Mouse (Mus musculus) CD8-positive naive resting alpha-beta T cell, adult 2 months (primary cell): ENCODE data around the gene Dmap1.

Experiments
- DNase-seq, 2 experiments: peaks; one replicate each; pipeline ENCODE4 v3.0.0; 2022; ENCODE audit warnings: low read depth in 2 of 2, low spot score in 2 of 2

The Dmap1 gene

DNA sequence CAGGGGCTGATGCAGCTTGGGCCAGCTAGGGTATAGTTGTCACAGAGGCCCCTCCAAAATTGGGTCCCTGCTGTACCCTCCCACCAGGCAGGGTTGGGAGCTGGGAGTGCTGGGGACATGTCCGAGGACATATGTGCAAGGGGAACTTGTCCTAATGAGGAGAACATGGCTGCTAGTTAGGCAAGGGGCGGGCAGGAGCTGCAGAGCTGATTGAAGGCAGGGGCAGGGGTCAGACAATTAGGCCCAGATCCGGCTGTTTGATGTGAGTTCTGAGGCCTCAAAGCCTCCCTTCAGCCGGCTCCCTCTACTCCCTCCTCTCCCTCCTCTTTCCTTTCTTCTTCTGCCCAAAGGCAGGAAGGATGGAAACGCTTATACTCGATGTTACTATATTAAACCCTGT is 25.1 kb downstream of the Dmap1 start:
- DNase-seq = no peak

DNA sequence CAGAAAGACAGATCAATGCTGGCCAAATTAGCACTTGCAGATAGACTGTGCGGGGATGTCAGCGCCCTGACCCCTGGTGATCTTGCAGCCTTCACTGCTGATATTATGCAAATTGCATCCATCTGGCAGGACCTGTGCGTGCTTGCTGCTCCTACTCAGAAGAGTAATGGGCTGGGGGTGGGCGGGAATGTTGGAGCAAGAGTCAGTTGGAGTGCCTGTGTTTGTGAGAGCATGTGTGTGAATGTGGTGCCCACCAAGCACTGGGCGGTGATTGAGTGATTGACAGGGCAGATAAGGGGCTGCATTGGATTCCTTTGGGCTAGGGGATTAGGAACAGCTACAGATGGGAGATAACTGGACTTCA is 26.6 kb downstream of the Dmap1 start:
- no peak for DNase-seq

DNA sequence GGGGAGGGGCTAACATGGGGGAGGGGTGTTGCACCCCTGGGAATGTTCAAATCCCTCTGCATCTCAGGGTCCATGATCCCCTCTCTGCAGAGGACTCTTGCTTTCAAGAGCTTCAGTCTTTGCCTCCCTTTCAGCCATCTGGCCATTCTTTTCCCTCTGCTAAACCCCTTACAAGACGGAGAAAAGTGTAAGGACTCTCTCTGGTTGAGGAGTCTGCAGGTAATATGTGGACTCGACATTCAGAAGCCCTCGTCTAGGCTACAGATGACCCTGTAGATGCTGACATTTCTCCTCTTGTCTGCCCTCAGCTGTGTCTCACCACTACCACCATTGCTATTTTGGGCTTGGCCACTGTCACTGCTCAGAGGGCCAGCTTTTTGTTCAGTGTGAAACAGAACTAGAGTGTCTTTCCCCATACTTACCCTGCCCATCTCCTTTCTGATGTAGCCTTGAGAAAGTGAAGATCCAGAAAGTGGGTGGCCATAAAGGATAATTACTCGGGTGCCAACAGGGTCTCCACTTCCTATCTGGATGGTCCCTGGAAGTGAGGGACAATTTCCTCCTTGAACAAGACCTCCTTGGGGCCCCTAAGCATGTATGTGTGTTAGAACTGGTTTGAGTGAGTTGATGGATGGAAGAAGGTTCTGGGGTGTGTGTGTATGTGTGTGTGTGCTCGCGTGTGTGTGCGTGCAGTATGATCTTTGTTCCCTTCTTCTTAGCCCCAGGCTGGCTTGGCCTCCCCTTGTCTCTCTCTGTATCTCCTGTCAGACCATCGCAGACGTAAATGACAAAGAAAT is 27.2 kb downstream of the Dmap1 start:
- DNase-seq = no peak

DNA sequence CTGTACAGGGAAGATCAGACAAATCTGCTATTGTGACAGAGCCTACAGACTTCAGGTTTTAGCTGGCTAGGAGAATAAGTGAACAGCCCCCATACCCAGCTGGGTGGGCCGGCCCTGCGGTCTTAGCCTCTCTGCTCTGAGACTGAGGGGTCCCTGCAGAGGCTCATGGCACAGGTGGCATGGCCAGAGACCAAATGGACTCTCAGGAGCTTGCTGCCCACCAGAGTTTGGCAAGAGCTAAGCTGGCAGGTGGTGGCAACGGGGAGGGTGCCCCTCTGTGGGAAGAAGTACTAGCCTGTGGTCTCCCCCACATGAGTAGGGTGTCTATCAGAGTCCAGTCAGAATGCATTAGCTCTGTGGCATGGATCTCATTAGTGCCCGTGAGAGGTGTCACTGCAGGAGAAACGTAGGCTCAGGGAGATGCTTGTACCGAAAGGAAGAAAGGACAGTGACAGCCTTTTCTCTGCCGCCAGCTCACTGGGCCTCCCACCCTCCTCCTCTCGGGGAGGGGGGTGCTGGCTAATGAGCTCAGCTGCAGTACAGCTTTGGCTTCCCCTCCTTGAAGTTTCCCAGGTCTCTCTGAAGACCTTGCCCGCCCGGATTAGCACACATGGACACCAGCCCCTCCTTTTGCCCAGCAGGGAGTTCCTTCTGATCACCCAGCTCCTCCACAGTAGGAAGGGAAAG is 27.9 kb downstream of the Dmap1 start:
- DNase-seq = no peak

DNA sequence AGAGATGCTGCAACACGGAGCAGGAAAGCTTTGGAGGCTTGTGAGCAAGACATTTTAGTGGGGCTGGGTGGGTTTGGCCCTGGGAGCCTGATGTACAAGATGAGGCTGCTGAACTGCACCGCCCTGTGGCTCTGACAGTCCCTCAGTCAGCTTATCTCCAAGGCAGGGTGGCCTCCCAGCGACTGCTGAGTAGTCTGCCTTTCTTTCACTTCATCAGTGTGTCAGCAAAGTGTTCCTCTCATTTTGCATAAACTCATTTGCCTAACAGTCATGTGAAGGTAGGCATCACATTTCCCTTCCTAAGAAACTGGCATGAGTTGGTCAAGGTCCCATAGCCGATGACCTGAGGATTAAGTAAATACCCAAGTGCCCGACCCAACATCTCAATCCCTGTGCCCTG is 29.3 kb downstream of the Dmap1 start:
- DNase-seq = no peak

DNA sequence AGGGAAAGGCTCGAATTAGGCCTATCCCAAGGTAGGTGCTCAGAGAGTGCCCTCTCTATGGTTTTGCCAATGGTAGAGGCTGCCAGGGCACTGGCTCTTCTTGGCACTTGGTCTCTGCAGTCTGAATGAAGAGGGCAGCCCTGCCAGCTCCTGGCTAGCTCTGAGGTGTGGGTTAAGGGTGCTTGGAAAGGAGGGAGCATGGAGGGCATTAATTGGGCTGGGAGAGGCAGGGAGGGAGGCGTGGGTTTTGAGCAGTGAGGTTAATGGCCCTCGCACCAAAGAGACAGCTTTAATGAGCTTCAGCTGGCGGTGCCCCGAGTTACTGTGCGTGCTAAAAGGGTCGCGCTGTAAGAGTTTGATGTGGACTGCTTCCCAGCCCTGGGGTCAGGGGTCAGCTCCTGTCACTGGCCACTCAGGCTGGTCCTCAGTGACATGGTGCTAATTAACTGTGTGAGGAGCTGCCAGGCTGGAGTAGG is 30.4 kb downstream of the Dmap1 start:
- no peak for DNase-seq

DNA sequence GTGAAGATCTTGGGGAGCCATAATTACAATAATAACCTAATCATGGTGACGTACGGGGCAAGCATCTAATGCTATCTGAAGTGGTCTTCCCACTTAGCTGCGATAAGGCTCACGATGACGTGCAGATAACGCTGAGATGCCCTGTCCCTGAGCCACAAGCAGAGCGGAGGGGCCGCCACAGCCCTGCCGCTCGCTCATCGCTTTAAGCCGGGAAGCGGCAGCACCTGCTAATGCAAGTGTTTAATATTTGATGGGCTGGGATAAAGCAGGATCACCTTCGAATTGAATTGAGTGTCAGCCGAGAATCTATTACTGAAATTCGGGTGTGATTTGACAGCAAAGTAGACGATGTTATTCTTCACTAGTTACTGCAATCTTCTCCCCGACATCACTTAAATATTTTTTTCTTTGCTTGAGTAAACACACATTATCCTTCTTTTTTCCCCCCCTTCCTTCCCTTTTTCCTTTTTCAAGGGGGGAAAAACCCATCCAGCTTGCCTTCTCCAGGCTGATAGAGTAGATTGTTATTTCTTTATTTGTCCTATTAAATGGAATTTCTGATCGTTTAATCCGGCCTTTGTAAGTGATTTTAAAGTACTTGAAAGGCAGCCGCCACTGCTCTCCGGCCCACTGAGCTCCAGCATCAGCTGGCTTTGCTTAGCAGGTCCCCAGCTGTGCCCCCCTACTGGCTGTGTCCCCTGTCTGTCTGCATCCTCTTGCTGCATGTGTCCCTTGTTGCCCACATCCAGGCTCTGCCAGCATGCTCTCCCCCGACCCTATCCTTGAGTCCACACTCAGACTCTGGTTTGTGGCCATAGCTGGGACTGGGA is 34.9 kb downstream of the Dmap1 start:
- no peak for DNase-seq

DNA sequence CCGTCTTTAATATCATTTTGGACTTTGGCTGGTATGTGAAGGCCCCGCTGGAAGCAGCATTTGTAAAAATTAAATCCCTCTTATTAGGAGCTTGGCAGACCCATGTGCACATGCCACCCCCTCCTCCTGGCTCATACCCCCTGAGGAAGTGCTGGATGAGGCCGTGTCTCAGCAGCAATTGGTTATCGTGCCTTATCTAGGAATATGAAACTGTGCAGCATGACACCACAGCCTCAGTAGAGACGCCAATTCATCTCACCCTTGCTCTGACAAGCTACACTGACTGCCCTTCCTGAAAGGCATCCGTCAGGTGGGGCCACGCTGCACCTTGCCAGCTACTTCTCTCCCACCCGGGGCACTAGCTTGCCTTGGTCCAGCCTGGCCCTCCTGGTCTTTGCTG is 35.6 kb downstream of the Dmap1 start:
- no peak for DNase-seq

DNA sequence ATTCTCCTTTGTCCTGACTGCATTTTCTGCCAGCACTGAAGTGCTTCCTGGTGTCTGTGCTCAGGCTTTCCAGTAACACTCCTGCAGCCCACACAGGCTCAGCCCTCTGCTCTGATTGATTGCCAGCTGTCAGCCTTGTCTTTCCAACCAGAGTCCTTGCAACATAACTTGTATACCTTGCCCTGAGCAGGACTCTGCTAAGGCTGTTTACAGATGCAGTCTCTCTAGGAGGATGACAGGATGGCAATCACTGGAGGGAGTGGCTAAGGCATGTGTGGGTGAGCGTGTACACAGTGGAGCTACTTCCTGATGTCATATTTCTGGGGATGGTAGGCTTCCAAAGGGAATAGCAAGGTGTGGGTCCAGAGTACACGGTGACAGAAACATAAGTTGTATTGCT is 36.2 kb downstream of the Dmap1 start:
- DNase-seq = no peak

DNA sequence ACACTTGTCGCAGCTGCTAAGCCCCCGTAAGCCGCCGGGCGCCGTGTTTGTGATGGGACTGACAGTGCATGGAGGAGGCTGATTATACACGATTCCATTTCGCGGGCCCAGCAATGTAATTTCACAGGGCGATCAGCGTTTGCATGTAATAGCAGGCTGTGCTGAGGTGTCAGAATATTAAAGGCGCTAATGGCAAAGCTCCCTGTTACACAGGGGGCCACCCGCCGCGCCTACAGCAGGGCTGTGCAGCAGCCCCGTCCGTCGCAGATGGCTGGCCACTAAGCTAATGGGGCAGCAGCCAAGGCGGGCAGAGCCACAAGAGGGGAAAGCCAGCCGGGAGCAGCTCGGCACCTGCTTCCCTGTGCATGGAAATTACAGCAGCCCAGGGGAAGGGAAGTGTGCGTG is 37.0 kb downstream of the Dmap1 start:
- DNase-seq = no peak

DNA sequence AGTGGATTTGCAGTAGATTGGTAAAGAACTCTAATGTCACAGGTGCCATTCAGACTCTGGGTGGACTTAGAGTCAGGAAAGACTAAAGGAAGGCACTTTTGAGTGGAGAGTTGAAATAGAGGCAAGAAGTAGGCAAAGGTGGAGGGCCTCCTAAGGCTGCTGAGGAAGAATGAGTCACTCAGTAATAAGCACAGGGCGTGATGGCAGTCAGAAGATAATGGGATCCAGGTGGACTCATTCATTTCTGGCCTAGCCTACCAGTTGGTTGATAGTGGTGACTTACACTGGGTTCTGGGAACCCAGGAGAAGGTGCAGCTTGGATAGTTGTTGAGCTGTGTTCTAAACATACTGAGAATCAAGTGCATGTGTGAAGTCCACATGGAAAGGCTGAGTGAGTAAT is 40.3 kb downstream of the Dmap1 start:
- DNase-seq = no peak

DNA sequence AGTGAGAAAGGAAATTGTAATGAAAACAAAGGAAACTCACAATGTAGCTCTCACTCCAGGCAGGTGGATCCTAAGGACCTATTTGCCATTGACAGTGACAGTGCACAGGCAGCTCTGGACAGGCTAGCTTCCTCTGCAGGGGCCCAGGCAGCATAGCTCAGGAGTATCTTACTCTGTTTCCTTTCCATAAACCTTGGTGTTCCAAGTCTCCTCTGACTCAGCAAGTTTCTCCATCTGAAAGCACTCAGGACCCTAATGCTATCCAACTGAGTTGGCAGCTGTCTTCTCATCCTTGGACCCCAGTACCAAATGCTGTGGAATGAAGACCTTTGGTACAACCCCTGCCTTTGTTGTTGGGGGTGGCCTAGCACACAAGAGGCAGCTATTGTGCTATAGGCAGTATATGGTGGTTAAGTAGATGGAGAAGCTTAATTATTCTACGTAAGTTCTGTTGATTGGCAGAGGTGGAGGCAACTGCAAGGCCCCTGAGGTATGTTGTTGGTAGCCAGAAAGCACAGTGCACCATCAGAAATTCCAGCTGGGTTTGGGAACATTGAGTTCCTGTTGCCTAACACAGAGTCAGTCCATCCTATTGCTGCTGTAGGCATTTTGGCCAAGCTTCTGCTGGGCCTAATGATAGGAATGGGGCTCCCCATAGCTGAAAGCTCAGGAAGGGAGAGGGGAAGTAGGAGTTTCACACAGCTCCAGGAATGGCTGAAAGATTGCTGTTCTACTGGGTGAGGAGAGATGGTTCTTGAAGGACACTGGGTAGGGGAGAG is 41.0 kb downstream of the Dmap1 start:
- DNase-seq = no peak

DNA sequence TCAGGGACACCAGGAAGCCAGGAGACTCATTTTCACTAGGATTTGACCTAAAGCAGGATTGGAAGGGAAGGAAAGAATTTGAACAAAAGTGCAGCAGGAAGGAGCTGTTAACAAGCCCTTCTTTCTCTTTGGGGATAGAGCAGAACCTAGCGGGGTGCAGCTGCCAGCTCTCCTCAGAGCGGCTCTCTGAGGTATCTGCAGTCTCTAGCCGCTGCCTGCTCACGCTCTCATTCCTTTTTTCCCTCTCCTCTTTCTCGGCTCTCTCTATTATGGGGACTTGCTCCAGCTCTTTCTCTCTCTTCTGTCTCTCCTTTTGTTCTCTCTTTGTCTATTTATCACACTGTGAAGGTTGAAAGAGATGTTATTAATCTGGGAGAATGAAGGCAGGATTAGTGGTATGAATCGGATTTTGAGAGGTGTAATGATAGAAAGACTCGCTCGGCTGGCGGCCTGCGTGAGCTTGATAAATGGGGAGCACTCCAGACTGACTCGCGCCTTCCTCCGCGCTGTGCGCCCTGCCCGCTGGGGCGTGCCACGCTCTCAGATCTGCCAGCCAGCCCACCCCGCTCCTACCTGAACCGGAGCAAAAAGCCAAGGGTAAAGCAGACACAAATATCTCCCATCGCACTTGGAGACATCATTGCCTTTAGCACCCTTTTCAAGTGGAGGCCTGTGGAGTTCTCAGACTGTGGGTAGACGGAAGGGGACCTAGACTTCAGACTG is 45.0 kb downstream of the Dmap1 start:
- no peak for DNase-seq

DNA sequence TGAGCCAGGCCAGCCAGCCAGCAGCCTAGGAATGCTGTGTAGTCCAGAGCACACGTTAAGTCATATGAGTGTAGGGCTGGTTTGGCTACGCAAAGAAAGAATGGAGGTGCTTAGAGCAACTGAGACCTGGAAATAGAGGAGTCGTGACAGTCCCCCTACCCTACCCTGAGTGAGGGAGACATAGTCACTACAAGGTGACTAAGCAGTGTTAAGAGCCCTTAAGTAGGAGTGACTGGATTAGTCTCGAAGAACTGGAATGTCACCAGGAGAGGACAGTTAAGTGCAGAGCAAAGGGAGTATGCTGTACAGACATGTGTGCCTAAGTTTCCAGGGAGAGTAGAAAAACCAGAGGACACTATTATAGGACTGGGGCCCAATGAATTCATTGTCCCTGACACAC is 45.9 kb downstream of the Dmap1 start:
- DNase-seq = no peak

DNA sequence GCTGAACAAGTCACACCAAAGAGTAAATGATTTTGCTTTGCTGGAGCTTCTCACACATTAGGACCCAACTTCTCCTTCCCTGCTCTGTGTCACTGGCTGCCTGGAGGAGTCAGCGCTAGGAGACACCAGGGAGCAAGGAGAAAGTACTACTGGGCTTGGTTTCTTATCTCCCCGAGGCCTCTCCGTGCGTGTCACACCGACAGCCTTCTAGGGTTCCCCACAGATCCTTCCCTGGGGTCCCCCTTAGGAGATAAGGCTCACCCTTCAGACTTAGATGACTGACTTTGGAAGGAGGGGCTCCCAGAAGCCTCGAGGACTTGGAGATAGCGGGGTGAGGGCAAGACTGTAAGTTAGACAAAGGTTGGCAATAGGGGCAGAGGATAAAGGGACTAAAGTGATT is 47.4 kb downstream of the Dmap1 start:
- no peak for DNase-seq

DNA sequence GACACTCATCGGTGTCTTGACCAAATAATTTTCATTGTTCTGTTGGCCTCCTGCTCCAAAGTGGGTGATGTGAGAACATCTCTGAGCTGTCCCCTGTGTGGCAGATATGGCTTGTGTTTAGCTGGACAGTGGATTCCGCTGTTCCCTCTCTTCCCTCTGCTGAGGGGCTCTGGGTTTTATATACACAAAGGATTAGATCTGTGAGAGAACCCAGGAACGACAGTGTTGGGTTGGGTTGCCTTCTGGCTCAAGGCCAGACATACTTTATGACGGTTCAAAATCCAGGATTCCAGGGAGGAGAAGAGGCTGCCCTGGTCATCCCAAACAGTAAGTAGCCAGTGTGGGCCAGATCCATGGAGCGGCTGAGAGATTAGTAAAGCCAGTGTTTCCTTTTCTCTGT is 48.5 kb downstream of the Dmap1 start:
- DNase-seq = no peak

DNA sequence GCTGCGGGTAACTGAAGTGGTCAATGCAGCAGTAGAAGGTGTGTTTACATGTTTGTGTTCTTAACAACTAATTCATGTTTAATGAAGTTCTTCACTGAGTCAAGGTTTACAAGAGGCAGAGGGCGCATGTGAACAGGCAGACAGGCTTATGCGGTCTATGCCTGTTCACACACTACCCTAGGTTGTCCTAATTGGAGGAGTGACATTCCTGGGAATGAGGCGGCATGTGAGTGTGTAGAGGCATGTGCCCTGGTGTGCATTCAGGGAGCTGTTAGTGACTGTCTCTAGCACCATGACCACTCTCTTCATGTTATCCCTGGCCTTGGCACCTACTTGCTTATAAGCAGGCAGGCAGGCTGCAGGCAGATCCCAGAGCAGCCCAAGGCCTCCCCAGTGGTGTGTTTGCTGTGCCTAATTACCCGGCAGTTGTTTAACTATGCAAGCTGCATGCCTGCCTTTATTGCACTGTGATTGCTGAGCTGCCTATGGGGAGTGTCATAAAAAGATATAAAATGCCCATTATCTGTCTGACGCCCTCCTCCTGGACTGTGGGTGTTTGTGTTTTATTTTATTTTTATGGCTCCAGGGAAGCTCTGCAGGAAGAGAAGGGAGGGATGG is 51.9 kb downstream of the Dmap1 start:
- DNase-seq = no peak

DNA sequence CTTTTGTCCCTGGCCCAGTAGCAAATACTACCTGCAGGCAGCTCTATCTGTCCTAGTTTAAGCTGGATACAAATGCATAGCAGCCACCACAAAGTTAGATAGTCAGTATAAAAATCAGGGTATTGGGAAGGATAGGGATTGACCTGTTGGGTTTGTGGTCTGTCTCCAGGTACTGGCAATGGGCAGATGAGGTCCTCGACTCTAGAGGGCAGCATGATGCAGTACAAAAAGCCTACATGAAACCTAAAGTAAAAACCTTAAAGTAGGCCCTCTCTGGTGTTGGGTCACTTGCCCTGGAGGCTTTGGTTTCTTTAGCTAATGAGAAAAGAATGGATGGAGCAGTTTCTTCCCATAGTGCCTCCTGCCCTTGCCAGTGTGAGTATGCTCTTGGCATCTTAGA is 53.6 kb downstream of the Dmap1 start:
- DNase-seq = no peak
